Mouse (Mus musculus) cerebellum, adult 2 months (tissue): Measurements from ENCODE around the gene Sec31a. TPM values are rescaled to one million over a fixed set of nuclear protein-coding genes. Genes with fewer than 3 reads are reported as not detected.

Experiments used
- DNase-seq, 2 experiments: peaks; one replicate each; pipeline ENCODE4 v3.0.0; 2021
- H3K27ac ChIP-seq: fragments of 200-500 bp; 2 replicates; pipeline ENCODE4 v1.5.1; 2012; ENCODE audit warnings: low read length, control low read depth, inconsistent platforms; ENCODE audit not compliant: insufficient read depth
- H3K27me3 ChIP-seq: fragments of 200-500 bp; 2 replicates; pipeline ENCODE4 v1.6.1; 2012; ENCODE audit warnings: inconsistent platforms, mild to moderate bottlenecking, low read length, moderate library complexity; ENCODE audit not compliant: control insufficient read depth, insufficient read depth
- H3K4me1 ChIP-seq: fragments of 200-500 bp; 2 replicates; pipeline ENCODE4 v1.6.1; 2011; ENCODE audit warnings: low read length; ENCODE audit not compliant: control insufficient read depth, insufficient read depth
- H3K4me3 ChIP-seq: fragments of 200-500 bp; replicated peaks from 2 replicates; pipeline ENCODE3; 2011; ENCODE audit warnings: mild to moderate bottlenecking, low read depth, low read length, control low read depth; ENCODE audit not compliant: insufficient read depth
- CTCF ChIP-seq: fragments of 200-500 bp; IDR thresholded peaks from 2 replicates; pipeline ENCODE4 v1.5.1; 2011; ENCODE audit warnings: low read depth, mild to moderate bottlenecking, control low read depth, low read length, moderate library complexity, borderline replicate concordance; ENCODE audit not compliant: insufficient read depth
- POLR2A ChIP-seq: fragments of 200-500 bp; IDR thresholded peaks from 2 replicates; pipeline ENCODE4 v1.6.1; 2011; ENCODE audit warnings: low read length, control low read depth, borderline replicate concordance; ENCODE audit not compliant: insufficient read depth
- WGBS: fragments of 180-500 bp; shearing (Covaris S2); methylation state at CpG from one replicate; pipeline ENCODE4 v1.1.7; 2018; 5-methylcytosine and 5-hydroxymethylcytosine counted together
- polyA plus RNA-seq: library from polyadenylated mRNA; depleted of rRNA; stranded (reverse); fragments of >200 nt; gene quantifications from 2 replicates; pipeline ENCODE4 v1.2.3, GENCODE M21; 2012

The Sec31a gene
- polyA plus RNA-seq, 1 experiment: 117 TPM

GRCm38 (mm10) chr5:100358334-100358733 is 57.7 kb downstream of the Sec31a start:
- Histone ChIP-seq H3K4me1 (peaks cover 10% of the 10 kb centered on the region; the same call in 1 of the 2 replicates), H3K27ac (no peak overlapping the region; the same call in 1 of the 2 replicates), H3K4me3 (no peak overlapping the region), H3K27me3 (no peaks in the 10 kb centered on the region)
- no peak for TF ChIP-seq CTCF
- no peak for TF ChIP-seq POLR2A
- peak in 1 of 2 experiments; percentile 17 for DNase-seq
- 24% methylated on average over 8 of the region's 8 CpGs for WGBS

GRCm38 (mm10) chr5:100354644-100355043 is 61.4 kb downstream of the Sec31a start:
- Histone ChIP-seq H3K27ac (no peak overlapping the region), H3K27me3 (no peaks in the 10 kb centered on the region), H3K4me3 (no peak overlapping the region), H3K4me1 (peaks cover 10% of the 10 kb centered on the region; the same call in 1 of the 2 replicates)
- no peak for TF ChIP-seq CTCF
- TF ChIP-seq POLR2A: no peak
- WGBS: 34% methylated on average over 20 of the region's 20 CpGs
- no peak for DNase-seq

DNA sequence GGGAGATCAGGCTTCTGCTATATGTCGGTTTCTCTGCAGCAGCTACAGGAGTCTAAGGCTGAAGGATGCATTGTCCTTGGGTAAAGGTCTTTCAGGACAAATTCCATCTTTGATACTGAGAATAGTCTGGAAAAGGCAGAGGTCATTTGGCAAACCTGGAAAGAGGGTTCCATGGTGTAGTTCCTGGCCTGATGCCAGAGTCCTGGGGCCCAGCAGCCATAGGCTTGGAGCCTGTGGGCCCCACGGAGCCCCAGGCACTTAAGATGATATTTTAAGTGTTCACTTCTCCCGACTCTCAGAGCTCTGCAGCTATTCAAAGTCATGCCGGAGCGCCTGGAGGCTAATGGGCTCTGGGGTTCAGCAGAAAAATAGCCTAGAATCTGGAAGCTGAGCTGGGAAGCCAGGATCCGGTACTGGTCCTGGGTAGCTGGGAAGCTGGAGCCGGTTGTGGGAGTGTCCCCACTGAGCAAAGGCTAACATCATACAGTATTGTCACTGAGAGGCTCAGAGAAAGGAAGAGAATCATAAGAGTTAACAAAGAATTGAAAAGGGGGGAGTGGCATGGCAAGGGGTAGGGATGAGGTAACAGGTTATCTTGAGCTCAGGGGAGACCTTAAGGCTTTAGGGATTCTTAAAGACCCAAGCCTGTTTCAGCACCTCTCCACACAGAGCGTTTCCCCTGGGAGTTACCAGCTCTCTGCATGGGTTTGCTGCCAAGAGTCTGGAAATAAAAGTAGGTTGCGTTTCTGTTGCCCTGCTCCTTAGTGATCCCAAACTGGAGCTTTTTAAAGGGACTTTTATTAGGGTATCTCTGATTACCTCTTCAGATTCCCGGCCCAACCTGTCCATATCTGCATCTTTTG is 62.8 kb downstream of the Sec31a start:
- Histone ChIP-seq H3K4me1 (peaks cover under 1% of the 10 kb centered on the region; the same call in 1 of the 2 replicates), H3K4me3 (no peak overlapping the region), H3K27ac (no peak overlapping the region), H3K27me3 (no peaks in the 10 kb centered on the region)
- DNase-seq: no peak
- no peak for TF ChIP-seq CTCF
- no peak for TF ChIP-seq POLR2A
- 54% methylated on average over 10 of the region's 10 CpGs for WGBS

GRCm38 (mm10) chr5:100350907-100351456 is 65.1 kb downstream of the Sec31a start:
- 96% methylated on average over 8 of the region's 8 CpGs for WGBS
- no peak overlapping the region for H3K27ac ChIP-seq
- DNase-seq: no peak
- H3K27me3 ChIP-seq: no peaks in the 10 kb centered on the region
- H3K4me3 ChIP-seq: no peak overlapping the region
- TF ChIP-seq CTCF: no peak
- no peak for TF ChIP-seq POLR2A
- no peaks in the 10 kb centered on the region for H3K4me1 ChIP-seq

- 55% methylated on average over 10 of the region's 10 CpGs for whole genome bisulfite sequencing
- TF ChIP-seq POLR2A (no peak), CTCF (no peak)
- Histone ChIP-seq H3K4me1 (no peaks in the 10 kb centered on the region), H3K4me3 (no peak overlapping the region), H3K27ac (no peak overlapping the region), H3K27me3 (no peaks in the 10 kb centered on the region)
- no peak for DNase-seq
These were observed 66.5 kb downstream of the Sec31a start for GRCm38 (mm10) chr5:100349287-100350215.

GRCm38 (mm10) chr5:100345118-100345517 is 70.9 kb downstream of the Sec31a start:
- no peak for TF ChIP-seq CTCF
- TF ChIP-seq POLR2A: no peak
- Histone ChIP-seq H3K4me1 (no peaks in the 10 kb centered on the region), H3K4me3 (no peak overlapping the region), H3K27me3 (no peaks in the 10 kb centered on the region), H3K27ac (no peak overlapping the region)
- no peak for DNase-seq
- WGBS: 98% methylated on average over 1 of the region's 1 CpGs

DNA sequence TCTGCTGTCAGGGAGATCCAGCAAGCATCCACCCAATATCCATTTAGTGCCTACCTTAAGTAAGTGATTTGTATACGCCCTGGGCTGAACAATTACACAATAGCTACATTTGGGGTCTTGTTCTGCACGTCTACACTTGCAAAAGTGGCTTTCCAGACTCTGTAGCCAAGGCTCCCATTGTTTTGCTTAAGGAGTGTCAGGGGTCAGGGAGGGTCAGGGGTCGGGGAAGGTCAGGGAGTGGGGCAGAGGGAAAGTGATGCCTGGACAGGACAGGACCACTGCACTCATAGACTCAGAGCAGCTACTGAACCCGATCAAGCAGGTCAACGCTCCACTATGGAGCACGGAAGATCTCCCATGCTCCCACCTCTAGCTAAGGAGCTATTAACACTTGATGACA is 72.9 kb downstream of the Sec31a start:
- TF ChIP-seq CTCF (no peak), POLR2A (no peak)

GRCm38 (mm10) chr5:100342422-100342821 is 73.6 kb downstream of the Sec31a start:
- WGBS: 78% methylated on average over 6 of the region's 6 CpGs
- DNase-seq: no peak
- H3K4me3 ChIP-seq: no peak overlapping the region
- H3K4me1 ChIP-seq: no peaks in the 10 kb centered on the region
- H3K27ac ChIP-seq: no peak overlapping the region
- TF ChIP-seq CTCF: no peak
- no peak for TF ChIP-seq POLR2A
- H3K27me3 ChIP-seq: no peaks in the 10 kb centered on the region

More for the DNA sequence above, 72.9 kb downstream of the Sec31a start:
- WGBS: 49% methylated on average over 6 of the region's 6 CpGs
- H3K27me3 ChIP-seq: no peaks in the 10 kb centered on the region
- no peak overlapping the region for H3K4me3 ChIP-seq
- H3K4me1 ChIP-seq: no peaks in the 10 kb centered on the region
- H3K27ac ChIP-seq: no peak overlapping the region
- no peak for DNase-seq
